Mouse (Mus musculus) frontal cortex, adult 2 months (tissue): ENCODE data around the gene Gfy. TPM values are rescaled to one million over a fixed set of nuclear protein-coding genes. Genes with fewer than 3 reads are reported as not detected.
A peak's percentile ranks its signal among the peaks of the same experiment; 100 is the strongest.

Experiments
- DNase-seq, 2 experiments: peaks; one replicate each; pipeline ENCODE4 v3.0.0; 2022; ENCODE audit warnings: low spot score in 1 of 2; ENCODE audit errors: extremely low spot score in 1 of 2
- polyA plus RNA-seq: library from polyadenylated mRNA; depleted of rRNA; stranded (reverse); fragments of >200 nt; gene quantifications from 2 replicates; pipeline ENCODE4 v1.2.3, GENCODE M21; 2012

The Gfy gene
- polyA plus RNA-seq, 1 experiment, result 0.96 TPM

DNA sequence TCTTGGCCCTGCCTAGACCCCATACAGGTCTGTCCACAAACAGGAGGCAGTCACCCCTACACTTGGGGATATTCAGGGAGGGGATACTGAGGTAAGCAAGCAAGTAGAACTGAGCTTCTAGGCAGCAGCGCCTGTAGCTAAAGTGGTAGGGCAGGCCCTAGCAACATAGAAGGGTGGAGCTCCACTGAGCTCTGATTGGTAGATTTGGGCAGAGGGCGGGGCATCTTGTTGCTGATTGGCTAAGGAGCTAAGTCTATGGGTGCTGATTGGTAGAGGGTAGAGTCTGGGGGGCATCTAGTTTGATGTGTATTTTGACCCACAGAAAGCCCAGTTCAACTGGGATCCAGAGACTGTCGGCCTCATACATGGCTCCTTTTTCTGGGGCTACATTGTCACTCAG is 9.9 kb downstream of the Gfy start:
- DNase-seq, result peak in 1 of 2 experiments; percentile 74

- DNase-seq, result no peak
These were observed 10.7 kb downstream of the Gfy start for GRCm38 (mm10) chr7:45168656-45169055.

DNA sequence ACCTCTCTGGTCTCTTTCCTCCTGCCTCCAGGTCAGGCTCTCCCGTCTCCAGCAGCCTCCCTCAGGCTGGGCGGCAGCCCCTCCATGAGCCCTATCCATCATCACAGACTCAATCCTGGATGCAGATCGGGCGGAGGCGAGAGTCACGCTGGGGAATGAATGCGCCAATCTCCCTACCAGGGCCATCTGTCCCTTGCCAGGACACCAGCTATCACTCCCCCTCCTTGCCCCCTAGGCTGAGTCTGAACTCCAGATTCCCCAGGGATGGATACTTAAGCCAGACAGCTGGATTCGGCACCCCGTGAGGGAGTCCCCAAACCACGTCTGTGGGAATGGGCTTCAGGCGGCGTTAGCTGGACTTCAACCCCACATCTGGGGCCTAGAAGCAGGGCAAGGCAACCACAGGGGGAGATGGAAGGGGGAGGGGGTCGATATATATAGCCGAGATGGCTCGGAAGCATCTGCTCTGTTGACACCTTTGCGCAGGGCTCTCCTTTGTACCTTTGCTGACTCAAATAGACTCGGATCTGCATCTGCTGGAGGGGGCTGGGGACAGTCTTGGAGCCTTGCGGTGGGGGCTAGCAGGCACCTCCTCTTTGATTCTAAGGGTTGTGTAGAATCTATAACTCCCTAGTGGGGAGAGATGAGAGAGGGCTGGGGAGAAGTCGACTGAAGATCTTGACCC is 11.5 kb downstream of the Gfy start:
- peak in 1 of 2 experiments; percentile 73 for DNase-seq

DNA sequence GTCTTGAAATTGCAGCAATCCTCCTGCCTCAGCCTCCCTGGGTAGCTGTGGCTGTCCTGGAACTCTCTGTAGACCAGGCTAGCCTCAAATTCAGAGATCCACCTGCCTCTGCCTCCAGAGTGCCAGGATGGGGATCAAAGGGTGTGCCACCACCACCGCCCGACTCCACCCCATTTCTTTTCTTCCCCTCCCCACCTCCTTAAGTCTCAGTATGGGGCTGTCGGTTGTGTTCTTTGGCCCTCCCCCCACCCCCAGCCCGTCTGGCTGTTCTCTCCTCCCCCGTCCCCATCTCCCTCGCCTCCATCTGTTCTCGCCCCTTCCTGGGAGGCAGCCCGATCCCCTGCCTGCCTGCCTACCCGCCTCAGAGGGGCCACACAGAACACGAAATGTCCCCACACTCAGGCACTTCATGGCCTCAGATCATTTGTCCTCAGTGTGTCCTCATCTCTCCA is 12.4 kb downstream of the Gfy start:
- peak in 1 of 2 experiments; percentile 60 for DNase-seq

- no peak for DNase-seq
These were observed 13.7 kb downstream of the Gfy start for GRCm38 (mm10) chr7:45165701-45166100.

DNA sequence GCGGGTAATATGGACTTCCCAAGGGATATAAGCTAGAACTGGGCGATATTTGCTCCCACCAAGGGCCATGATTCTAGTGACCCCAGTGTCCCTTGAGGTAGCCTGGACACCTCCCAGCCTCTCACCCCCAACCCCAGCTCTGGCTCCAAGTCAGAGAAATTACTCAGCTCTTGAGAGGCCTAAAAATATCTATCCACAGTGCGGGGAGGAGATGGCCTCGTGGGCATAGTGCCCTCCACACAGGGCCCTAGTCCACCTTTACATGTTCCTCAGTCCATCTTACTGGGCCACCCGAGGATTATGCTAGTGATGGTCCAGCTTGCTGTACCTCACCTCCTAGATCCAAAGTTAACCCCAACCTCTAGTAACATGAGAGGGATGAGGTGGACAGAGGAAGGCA is 14.5 kb downstream of the Gfy start:
- DNase-seq, result no peak

DNA sequence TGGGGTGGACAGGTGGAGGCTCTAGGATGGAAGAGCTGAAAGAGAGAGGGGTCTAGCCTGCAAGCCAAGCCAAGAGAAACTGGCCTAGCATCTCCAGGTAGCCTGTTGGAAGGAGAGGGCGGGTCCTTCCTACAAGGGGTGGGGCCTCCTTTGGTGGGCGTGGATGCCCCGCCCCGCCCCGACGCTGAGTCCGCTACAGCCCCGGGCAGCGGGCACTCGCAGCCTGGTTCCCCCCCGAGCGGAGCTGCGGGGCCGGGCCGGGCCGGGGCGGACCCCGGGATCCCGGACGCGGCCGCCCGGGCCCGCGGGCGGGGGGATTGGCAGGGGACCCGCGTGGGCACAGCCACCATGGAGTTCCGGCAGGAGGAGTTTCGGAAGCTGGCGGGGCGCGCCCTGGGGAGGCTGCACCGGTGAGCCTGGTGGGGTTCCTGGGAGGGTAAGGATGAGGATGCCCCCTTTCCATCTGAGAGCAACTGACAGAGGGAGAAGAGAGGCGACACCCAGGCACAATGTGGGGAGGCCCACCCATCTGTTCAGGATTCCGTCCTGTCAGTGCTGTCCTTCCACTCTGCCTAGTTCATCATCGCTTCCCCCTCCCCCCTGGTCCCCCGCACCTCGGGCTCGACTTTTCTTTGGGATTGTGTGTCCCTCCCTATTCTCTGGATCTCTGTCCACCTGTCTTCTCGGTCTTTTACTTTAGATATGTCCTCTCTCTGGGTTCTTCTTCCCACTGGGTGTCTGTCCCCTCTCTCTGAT is 15.5 kb downstream of the Gfy start, which contains the start of gene Slc17a7:
Gene Slc17a7 (plus strand): TSS at position 215 of the 756 bp plus-strand sequence.
- peak in 1 of 2 experiments; percentile 66 for DNase-seq

DNA sequence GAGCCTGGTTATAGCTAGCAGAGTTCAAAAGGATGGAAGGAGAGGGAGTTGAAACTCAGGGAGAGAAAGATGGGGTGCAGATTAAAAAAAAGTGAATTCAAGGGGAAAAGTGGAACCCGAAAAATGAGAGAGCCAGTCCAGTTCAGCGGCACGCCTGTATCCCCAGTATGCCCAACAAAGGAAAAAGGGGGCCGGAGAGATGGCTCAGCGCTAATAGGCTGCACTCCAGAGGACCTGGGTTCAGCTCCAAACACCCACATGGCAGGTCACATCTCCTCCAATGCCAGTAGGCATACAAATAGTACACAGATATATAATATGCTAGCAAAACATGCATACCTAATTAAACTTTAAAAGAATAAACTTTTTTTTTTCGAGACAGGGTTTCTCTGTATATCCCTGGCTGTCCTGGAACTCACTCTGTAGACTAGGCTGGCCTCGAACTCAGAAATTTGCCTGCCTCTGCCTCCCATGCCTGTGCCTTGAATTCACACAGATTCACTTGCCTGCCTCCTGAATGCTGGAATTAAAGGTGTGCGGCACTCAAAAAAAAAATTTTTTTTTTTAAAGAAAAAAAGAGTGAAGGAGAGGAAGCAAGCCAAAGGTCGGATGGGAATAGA is 16.3 kb downstream of the Gfy start:
- DNase-seq, result no peak

- peak in 1 of 2 experiments; percentile 41 for DNase-seq
These were observed 16.8 kb downstream of the Gfy start for GRCm38 (mm10) chr7:45162551-45162950.

DNA sequence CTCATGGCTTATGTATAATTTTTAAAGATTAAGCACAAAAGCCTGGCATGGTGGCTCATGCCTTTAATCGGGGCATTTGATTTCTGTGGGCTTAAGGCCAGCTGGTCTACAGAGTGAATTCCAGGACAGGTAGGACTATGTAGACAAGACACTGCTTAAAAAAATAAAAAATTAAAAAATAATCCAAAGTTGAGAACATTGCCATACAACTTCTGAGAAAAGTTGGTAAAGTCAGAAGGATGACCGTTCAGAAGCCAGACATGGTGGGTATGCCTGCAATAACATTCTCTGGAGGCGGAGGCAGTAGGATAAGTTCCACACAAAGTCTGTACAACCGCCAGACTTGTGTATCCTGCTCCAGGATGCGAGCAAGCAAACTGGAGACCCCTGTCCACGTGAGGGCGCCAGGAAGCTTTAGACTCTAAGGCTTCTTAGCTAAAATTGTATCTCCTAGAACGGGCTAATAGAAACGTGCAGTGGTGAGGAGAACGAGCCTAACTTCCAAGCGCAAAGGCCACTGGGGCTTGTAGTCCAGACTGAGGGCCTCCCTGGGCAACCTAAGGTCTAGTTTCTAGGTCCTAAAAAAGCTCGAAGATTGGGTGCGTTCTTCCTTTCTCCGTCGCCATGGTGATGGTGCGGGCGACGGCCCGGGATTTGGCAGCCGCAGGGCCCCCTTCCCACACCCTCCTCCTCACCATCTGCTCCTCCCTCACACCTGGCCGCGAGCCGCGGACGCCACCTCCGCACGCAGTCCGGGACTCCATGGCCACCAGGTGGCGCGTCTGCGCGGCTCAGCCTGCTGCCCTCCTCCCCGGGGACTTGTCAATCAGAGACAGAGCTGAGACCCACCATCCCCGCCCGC is 17.5 kb downstream of the Gfy start:
- peak; percentile 93 to 95 for DNase-seq

DNA sequence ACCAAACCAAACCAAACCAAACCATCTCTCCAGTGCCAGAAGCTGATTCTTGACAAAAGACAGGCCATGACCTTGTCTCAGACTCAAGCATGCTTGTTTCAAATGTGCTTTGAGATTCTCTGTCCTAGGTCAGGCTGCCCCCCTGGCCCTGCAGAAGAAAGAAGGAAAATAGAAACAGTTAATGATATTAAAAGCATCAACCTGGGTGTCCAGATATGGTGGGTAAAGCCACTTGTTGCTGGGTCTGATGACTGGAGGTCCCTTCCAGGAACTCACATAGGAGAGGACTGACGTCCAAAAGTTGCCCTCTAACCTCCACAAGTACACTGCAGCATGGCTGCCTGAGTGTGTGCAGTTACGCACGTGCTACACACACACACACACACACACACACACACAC is 18.5 kb downstream of the Gfy start:
- DNase-seq, result no peak

DNA sequence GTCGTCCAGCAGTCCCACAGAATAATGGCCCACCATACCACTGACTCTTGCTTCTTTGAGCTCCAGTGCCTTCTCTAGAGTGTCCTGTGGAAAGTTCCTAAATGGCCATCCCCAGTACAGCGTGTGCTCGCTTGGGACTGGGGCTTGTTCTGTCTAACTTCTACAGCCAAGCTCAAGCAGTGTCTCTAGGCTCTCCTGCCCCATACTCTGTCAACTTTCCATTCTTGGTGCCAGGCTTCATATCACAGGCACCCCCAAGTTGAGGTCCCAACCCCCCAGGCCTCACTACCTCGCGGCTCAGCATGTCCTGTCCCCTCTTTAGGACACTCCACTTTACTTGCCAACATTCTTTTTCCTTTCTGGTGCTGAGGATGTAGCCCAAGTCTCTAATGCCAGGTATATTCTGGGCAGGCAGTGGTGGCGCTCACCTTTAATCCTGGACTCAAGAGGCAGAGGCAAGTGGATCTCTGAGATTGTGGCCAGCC is 19.0 kb downstream of the Gfy start:
- DNase-seq, result no peak

DNA sequence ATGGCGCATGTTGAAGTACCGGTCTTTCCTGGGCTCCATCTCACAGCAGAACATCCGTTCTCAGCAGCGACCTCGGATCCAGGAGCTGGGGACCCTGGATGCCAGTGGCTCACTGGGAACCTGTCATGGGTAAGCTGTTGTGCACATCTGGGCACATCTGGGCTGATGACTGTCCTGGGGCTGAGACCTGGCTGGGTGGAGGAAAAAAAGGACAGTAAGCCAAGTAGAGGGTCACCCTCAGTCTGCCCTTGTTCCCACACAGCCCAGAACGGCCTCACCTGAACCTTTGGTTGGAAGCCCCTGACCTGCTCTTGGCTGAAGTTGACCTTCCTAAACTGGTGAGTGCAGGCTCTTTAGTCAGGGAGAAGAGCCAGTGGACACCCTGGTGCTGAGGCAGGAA is 20.4 kb downstream of the Gfy start:
- no peak for DNase-seq

- peak in 1 of 2 experiments; percentile 74 for DNase-seq
These were observed 21.9 kb downstream of the Gfy start for GRCm38 (mm10) chr7:45157459-45157858.

- DNase-seq, result no peak
These were observed 23.2 kb downstream of the Gfy start for GRCm38 (mm10) chr7:45156206-45156605.

DNA sequence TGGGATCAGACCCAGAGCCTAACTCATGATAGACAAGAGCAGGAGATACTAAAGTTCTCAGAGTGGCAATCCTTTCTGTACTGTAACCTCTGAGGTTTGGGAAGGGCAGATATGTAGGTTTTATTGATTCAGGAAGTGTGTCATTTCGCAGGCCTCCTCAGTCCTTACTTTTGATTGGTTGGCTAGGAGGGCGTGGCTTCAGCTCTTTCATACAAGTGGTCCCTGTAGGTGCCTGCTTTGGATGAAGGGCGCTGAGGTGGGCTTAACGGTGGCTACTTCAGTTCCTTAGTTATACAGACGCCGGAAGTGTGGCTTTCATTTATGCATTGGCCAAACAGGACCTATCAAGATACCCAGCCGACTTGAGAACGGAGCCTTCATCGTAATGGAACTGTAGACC is 23.8 kb downstream of the Gfy start:
- no peak for DNase-seq

- no peak for DNase-seq
These were observed 24.3 kb downstream of the Gfy start for GRCm38 (mm10) chr7:45154993-45155514.

DNA sequence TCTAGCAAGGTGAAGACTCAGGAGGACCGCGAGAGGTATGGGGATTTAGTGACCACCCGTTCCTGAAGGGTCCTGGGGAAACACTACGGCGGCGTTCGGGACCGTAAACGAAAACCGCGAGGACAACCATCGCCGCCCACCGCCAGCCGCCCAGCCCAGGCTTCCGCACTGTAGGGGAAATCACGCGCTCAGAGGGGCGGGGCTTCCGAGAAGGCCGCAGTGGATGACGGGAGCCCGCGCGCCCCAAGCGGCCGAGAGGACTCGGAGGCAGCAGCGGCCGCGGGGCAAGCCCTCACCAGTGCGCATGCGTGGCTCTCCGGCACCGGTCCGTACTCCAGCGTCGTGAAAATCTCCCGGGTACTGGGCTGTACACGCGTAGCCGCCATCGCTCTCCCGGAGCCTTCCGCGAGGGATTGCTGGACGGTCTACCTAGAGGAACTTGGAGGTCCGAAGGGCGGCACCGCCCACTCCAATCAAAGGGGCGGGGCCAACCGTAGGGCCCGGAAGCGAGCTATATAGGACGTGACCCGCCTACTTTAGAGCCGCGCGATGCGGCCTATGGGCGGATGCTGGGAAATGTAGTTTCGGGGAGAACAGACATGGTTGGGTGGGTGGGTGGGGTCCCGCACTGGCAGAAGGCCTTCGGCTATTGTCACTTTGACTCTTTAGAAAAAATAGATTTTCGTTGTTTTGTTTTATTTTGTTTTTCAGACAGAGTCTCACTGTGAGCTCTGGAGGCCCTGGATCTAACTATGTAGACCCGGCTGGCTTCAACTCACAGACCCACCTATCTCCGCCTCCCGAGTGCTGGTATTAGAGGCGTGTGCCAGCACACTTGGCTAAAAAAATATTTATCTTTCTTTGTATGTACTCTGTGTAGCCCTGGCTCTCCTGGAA is 25.0 kb downstream of the Gfy start, which contains the start of the genes Pih1d1 and Aldh16a1:
Gene Pih1d1 (plus strand): TSS at position 208 of the 897 bp plus-strand sequence.
Gene Aldh16a1 (minus strand): TSS at position 489 of the 897 bp plus-strand sequence.
- peak; percentile 90 to 96 for DNase-seq

GRCm38 (mm10) chr7:45153586-45153985 is 25.8 kb downstream of the Gfy start:
- no peak for DNase-seq
